Mouse (Mus musculus) CD4-positive, CD25-positive, alpha-beta regulatory T cell, adult 4 months (primary cell): ENCODE results near the gene Apol7e. TPM values are rescaled to one million over a fixed set of nuclear protein-coding genes. Genes with fewer than 3 reads are reported as not detected.
"Not testable (repeated sequence)": the region's sequence is repeated elsewhere in the genome, so short reads cannot be mapped to it uniquely, and the experiment has no call there.

ENCODE experiments used
- ATAC-seq: one replicate; pipeline ENCODE4 v1.8.0; 2017
- polyA plus RNA-seq, 2 experiments: library from polyadenylated mRNA; unstranded; fragments of 100-300 nt; shearing (Covaris generic); gene quantifications; one replicate each; pipeline ENCODE4 v1.2.1; 2017

The Apol7e gene
- polyA plus RNA-seq, 2 experiments from 2014 or later = 57.4 to 67.8 TPM

- ATAC-seq = not testable (repeated sequence)
Observed at GRCm38 (mm10) chr15:77741556-77741955, 42.9 kb downstream of the Apol7e start.

DNA sequence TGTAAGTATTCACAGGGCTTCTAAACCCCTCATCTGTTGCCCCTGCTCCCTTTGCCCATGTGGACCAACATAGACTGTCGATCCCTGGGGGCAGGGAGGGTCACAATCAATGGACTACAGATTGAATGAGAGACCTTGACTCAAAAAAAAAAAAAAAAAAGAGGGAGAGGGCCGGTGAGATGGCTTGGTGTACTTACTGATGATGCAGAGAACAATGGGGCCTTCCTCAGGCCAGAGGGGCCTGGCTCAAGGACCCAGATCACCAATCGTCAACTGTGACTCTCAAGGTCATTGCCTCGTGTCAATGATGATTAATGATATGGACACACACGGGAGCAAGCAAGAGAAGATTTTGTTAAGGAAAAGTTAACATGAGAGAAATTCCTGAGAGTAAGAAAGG lies 46.0 kb downstream of the Apol7e start:
- ATAC-seq = no peak

DNA sequence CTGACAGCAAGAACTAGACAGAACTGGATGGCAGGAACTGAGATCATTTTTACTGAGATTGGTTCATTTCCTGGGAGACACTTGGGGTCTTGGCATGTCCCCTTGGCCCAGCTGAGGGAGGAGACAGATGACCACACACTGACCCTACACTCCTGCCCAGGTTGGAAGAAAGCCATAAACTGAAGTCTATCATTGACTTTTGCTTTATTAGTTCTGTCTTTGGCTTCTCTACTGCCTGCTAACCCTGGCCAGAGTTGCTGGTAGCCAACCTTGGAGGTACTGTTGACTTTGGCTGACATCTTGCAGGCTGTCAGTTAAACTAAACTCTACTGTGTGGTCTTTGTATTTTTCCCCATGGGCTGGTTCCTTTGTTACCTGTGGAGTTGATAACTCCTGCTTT lies 46.4 kb downstream of the Apol7e start:
- ATAC-seq = no peak

DNA sequence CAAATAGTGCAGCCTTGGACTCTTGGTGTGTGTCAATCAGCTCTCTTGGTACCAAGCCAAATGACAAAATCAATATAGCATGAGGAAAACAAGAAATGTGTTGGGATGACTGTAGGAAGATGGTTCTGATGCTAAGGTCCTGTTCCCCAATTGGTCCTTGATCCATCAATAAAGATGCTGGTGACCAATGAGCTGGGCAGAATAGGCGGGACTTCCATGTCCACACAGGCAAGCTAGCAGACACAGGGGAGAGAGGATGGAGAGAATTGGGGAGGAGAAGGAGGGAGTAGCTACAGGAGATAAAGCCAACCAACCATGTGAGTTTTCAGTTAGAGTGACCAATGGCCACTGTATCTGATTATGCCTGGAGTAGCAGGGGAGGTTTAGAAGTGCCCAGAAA lies 47.7 kb downstream of the Apol7e start:
- ATAC-seq = no peak

- no peak for ATAC-seq
Observed at GRCm38 (mm10) chr15:77748414-77748813, 49.8 kb downstream of the Apol7e start.

GRCm38 (mm10) chr15:77749717-77750116 lies 51.1 kb downstream of the Apol7e start:
- ATAC-seq = no peak

DNA sequence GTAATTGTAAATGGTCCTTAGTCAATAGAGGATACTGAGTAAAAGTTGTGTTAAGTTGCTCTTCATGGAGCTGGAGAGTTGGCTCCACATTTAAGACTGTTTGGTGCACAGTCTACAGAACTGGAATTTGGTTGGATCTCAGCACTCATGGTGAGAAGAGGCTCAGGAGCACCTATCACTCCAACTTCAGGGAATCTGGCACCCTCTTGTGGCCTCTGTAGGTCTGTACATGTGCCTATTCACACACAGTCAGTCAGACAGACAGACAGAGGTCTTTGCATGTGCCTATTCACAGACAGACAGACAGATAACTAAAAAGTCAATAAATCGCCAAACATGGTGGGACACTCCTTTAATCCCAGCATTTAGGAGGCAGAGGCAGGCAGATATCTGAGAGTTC lies 51.8 kb downstream of the Apol7e start:
- peak; percentile 85 for ATAC-seq

GRCm38 (mm10) chr15:77752443-77752842 lies 53.8 kb downstream of the Apol7e start:
- ATAC-seq = no peak

DNA sequence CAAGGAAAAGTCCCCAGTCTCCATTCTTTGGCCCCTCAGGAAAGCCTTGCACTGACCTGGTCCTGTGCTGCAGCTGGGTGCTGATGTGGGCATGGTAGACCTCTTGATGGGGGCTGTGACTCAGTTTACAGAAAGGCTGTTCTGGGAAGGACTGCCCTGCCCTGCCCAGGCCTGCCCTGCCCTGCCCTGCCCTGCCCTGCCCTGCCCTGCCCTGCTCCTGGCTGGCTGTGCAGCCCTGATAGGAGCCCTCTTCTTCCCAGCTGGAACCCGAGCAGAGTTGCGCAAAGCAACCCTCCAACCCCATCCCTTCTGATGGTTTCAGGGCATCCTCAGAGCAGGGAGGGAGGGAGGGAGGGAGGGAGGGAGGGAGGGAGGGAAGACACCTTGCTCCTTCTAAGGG lies 56.5 kb downstream of the Apol7e start:
- ATAC-seq = no peak

DNA sequence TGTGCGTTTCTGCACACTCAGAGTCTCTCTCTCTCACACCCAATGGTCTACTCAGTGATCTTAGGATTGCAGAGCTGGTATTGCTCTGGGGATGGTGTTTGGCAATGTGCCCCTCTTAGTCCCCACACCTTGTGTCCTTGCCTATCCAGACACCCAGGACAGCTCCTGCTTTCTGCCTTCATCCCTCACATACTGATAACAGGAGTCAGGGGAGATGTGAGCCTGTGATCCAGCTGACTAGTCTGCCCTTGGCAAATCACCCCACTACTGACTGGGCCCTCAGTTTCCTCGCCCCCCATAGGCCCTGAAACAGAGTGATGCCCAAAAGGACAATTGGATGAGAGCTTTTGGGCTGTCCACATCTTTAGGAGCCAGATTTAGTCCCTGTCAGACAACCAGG lies 57.4 kb downstream of the Apol7e start:
- ATAC-seq = no peak

- peak; percentile 79 for ATAC-seq
Observed at GRCm38 (mm10) chr15:77756848-77757247, 58.2 kb downstream of the Apol7e start, which contains the start of gene Apol8. Gene Apol8, minus strand, starts transcription at chr15:77757003.

DNA sequence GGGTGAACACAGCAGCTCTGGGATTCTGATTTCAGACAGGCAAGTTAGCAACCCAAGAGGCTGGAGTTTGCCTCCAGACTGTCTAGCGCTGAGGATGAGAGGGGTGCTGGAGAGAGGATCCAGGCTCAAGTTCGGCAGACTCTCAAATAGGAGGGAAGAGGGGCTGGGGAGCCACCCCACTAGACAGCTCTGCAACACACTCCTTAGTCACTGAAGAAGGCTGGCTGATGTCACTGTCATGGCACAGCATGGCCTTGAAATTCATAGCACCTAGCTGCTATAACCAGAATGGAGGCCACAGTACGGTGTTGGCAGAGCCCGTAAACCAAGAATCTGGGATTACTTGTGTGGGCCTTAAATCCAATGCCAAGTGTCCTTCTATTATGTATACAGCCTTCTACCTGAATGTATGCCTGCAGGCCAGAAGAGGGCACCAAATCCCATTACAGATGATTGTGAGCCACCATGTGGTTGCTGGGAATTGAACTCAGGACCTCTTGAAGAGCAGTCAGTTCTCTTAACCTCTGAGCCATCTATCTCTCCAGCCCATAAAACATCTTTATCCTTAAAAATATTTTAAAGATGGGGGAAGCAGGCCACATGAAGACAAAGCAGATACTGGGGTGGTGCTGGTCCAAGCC lies 59.0 kb downstream of the Apol7e start:
- no peak for ATAC-seq

- ATAC-seq = no peak
Observed at GRCm38 (mm10) chr15:77760037-77760436, 61.4 kb downstream of the Apol7e start.

- no peak for ATAC-seq
Observed at GRCm38 (mm10) chr15:77761083-77761482, 62.4 kb downstream of the Apol7e start.

GRCm38 (mm10) chr15:77761561-77762380 lies 63.1 kb downstream of the Apol7e start:
- ATAC-seq = peak; percentile 53

DNA sequence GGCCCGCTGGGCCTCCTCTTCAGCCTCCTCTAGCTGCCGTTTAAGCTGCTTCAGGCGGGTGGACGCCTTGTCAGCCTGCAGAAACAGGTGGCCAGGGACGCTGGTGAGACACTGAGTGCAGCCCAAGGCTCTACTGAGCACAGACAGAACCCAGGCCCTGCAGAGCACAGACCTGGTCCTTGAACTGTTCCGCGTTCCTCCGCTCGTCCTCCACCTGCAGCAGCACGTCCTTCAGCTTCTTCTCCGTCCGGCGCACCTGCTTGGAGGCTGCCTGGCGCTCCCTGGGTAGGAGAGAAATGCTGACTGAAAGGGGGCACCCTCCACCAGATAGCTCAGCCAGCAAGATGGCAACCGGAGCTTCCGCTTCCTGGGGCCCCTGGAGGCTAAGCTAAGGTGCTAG lies 64.4 kb downstream of the Apol7e start:
- ATAC-seq = no peak

DNA sequence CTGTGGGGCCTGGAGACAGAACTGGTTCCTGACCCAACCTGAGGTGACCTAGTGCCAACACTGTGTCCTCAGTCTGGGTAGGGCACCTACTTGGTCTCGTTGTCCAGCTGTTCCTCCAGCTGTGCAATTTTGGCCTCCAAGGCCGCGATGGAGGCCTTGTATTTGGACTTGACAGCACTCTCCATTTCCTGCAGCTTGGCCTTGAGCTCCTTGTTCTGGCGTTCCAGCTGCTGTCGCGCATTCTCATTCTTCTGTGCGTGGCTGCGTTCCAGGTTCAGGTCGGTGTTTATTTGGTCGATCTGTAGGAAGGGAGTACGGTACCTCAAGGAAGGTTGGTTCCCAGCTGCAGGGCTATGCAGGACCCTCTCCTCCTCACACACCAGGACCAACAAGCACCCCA lies 65.0 kb downstream of the Apol7e start:
- ATAC-seq = no peak

DNA sequence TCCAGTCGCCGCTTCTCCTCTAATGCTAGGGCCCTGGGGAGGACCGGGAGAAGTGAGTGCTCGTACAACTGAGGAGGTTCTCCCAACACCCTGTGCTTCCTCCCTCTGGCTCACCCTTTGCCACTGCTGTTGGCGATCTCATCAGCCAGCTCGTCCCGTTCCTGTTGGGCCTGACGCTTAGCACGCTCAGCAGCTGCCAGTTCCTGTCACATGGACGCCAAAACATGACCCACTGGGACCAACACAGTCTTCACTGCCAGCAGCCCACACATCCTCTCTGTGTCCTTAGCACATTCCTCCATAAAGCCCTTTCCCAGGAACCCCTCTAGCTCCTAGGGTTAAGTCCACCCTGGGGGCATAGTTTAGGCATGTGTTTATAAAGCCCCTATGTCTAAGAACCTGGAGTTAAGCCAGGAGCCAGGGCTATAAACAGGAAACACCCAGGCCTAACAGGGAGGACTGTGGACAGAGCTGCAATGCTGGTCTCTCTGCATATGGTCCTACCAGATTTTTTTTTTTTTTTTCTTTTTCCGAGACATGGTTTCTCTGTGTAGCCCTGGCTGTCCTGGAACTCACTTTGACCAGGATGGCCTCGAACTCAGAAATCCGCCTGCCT lies 65.8 kb downstream of the Apol7e start:
- no peak for ATAC-seq

GRCm38 (mm10) chr15:77765484-77766093 lies 66.9 kb downstream of the Apol7e start:
- no peak for ATAC-seq

DNA sequence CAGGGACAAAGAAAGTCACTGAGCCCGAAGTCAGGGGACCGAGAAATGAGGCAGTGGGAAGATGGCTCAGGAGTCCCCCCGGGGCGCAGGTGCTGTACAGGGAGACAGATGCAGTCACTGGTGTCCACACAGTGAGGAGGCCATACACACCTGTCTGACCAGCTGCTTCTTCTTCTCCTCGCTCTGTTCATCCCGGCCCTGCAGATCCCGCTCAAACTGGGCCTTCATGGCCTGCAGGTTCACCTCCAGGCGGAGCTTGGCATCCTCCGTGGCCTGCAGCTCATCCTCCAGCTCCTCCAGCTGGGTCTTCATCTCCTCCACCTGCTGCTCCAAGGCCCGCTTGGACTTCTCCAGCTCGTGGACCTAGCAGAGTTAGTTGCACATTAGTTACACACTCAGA lies 68.3 kb downstream of the Apol7e start:
- ATAC-seq = no peak
